Mouse (Mus musculus) cortical plate, adult 2 months (tissue): ENCODE data around the gene Pde4c. TPM values are rescaled to one million over a fixed set of nuclear protein-coding genes. Genes with fewer than 3 reads are reported as not detected.

ENCODE experiments used
- H3K27ac ChIP-seq: fragments of 200-500 bp; 2 replicates; pipeline ENCODE4 v1.5.1; 2012; ENCODE audit warnings: low read length, control low read depth, inconsistent platforms; ENCODE audit not compliant: insufficient read depth
- H3K4me1 ChIP-seq: fragments of 200-500 bp; 2 replicates; pipeline ENCODE4 v1.6.1; 2011; ENCODE audit warnings: low read length; ENCODE audit not compliant: control insufficient read depth, insufficient read depth
- H3K4me3 ChIP-seq: fragments of 200-500 bp; 2 replicates; pipeline ENCODE4 v1.5.1; 2011; ENCODE audit warnings: mild to moderate bottlenecking, low read length, control low read depth; ENCODE audit not compliant: insufficient read depth
- CTCF ChIP-seq: fragments of 200-500 bp; IDR thresholded peaks from 2 replicates; pipeline ENCODE4 v1.5.1; 2011; ENCODE audit warnings: mild to moderate bottlenecking, control low read depth, low read length; ENCODE audit not compliant: insufficient read depth; ENCODE audit errors: extremely low read depth
- POLR2A ChIP-seq: fragments of 200-500 bp; IDR thresholded peaks from 2 replicates; pipeline ENCODE4 v1.6.1; 2011; ENCODE audit warnings: mild to moderate bottlenecking, low read length, control low read depth; ENCODE audit not compliant: insufficient read depth; ENCODE audit errors: extremely low read depth
- polyA plus RNA-seq: library from polyadenylated mRNA; depleted of rRNA; stranded (reverse); fragments of >200 nt; gene quantifications from 2 replicates; pipeline ENCODE4 v1.2.3, GENCODE M21; 2012

Pde4c gene
- polyA plus RNA-seq, 1 experiment: 4.8 TPM

GRCm38 (mm10) chr8:70748246-70749096, 25.0 kb downstream of the Pde4c start:
- no peak for TF ChIP-seq CTCF
- TF ChIP-seq POLR2A: no peak
- no peak overlapping the region for H3K27ac ChIP-seq
- no peak overlapping the region for H3K4me3 ChIP-seq
- H3K4me1 ChIP-seq: peaks cover 5% of the 10 kb centered on the region

- no peak overlapping the region for H3K4me3 ChIP-seq
- H3K4me1 ChIP-seq: peaks cover 4% of the 10 kb centered on the region; the same call in 1 of the 2 replicates
- H3K27ac ChIP-seq: no peak overlapping the region
- no peak for TF ChIP-seq CTCF
Observed at GRCm38 (mm10) chr8:70749097-70749674, 25.7 kb downstream of the Pde4c start.

GRCm38 (mm10) chr8:70750128-70750680, 26.7 kb downstream of the Pde4c start:
- TF ChIP-seq CTCF (no peak), POLR2A (no peak)

GRCm38 (mm10) chr8:70752000-70752764, 28.7 kb downstream of the Pde4c start:
- H3K4me3 ChIP-seq: no peak overlapping the region
- peak overlapping the region; percentile 96; the same call in 1 of the 2 replicates for H3K27ac ChIP-seq
- H3K4me1 ChIP-seq: peaks cover 4% of the 10 kb centered on the region; the same call in 1 of the 2 replicates
- TF ChIP-seq POLR2A (no peak), CTCF (peak; percentile 65)

More at GRCm38 (mm10) chr8:70750128-70750680, 26.7 kb downstream of the Pde4c start:
- Histone ChIP-seq H3K4me1 (peaks cover 4% of the 10 kb centered on the region; the same call in 1 of the 2 replicates), H3K27ac (no peak overlapping the region), H3K4me3 (no peak overlapping the region)

GRCm38 (mm10) chr8:70753151-70753550, 29.6 kb downstream of the Pde4c start:
- H3K4me1 ChIP-seq: peaks cover 4% of the 10 kb centered on the region; the same call in 1 of the 2 replicates
- H3K4me3 ChIP-seq: no peak overlapping the region
- TF ChIP-seq POLR2A: 0 out of 2 replicates have a peak, but pooled peaks have one; percentile 49
- TF ChIP-seq CTCF: no peak
- H3K27ac ChIP-seq: peak overlapping the region; percentile 96

- Histone ChIP-seq H3K4me3 (peak within 1 kb of the TSS; percentile 86), H3K27ac (peak within 1 kb of the TSS; percentile 96), H3K4me1 (peaks cover 6% of the 10 kb centered on the region)
- TF ChIP-seq CTCF (no peak), POLR2A (peak; percentile 70; the same call in 1 of the 2 replicates)
Observed at GRCm38 (mm10) chr8:70754043-70754870, 30.7 kb downstream of the Pde4c start, which contains the start of gene Rab3a. Gene Rab3a, plus strand, starts transcription at chr8:70754679.

GRCm38 (mm10) chr8:70754871-70755660, 31.5 kb downstream of the Pde4c start:
- TF ChIP-seq CTCF (no peak), POLR2A (peak; percentile 33; the same call in 1 of the 2 replicates)
- H3K4me1 ChIP-seq: peaks cover 8% of the 10 kb centered on the region
- peak overlapping the region; percentile 89 for H3K27ac ChIP-seq
- H3K4me3 ChIP-seq: peak overlapping the region; percentile 86
